Mouse (Mus musculus): Measurements from ENCODE around the gene Ltbp3.
"Not testable (repeated sequence)": the region's sequence is repeated elsewhere in the genome, so short reads cannot be mapped to it uniquely, and the experiment has no call there.

The Ltbp3 gene

DNA sequence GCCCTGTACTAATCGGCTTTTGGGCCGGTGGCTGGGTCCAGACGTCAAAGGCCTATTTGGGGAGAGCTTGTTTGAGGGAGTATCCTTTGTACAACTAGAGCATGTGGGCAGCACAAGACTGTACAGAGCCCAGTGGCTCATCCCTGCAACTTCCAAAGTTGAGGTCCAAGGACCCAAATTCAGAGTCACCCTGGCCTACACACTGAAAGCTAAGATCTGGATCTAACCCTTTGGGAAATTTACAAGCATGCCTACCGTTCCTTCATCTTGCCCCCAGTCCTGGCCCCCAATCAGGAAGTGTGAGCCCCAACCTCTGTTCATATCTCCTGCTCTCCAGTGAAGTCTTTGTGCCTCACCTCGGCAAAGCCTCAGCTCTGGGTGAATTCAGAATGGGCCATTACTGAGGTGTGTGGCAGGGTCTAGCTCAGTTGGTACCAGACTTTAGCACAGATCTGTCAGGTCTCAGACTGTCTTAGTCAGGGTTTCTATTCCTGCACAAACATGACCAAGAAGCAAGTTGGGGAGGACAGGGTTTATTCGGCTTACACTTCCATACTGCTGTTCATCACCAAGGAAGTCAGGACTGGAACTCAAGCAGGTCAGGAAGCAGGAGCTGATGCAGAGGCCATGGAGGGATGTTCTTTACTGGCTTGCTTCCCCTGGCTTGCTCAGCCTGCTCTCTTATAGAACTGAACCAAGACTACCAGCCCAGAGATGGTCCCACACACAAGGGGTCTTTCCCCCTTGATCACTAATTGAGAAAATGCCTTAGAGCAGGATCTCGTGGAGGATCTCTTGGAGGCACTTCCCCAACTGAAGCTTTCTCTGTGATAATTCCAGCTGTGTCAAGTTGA, 53.4 kb downstream of the Ltbp3 start:
- not testable (repeated sequence) for DNase-seq (ENCODE audit: low spot score)

DNA sequence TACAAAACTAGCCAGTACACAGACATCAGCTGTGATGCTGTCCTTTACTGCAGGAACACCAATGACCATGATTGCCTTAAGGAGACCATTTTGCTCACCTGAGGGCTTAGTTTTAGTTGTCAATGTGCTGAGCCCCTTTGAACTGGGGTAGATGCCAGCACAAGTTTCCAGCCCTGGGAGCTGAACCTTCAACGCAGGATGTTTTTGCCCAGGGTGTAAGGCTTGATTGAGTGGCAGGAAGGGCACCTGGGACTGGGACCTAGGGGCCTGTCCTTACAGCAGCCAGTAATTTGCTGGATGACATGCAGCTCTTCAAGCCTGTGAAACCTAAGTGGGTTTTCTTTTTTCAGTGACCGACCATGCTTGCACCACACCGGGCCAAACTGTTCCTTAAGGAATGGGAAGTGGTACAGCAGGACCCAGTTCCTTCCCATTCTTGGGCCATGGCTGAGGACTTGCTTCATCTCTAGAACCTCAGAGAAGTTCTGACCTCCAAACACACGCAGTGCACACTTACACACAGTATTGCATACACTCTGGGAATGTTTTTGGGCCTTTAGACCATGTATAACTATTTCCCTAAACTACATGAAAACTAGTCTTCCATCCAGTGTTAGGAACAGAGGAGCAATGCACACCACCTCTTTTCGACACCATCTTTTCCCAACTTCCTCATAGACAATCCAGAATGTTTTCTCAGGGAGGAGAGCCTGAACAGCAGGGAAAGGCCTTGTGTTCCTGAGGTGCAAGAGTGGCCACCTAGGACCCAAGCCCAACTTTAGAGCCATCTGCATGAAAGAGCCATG, 54.3 kb downstream of the Ltbp3 start:
- DNase-seq (ENCODE audit: low spot score): no peak

DNA sequence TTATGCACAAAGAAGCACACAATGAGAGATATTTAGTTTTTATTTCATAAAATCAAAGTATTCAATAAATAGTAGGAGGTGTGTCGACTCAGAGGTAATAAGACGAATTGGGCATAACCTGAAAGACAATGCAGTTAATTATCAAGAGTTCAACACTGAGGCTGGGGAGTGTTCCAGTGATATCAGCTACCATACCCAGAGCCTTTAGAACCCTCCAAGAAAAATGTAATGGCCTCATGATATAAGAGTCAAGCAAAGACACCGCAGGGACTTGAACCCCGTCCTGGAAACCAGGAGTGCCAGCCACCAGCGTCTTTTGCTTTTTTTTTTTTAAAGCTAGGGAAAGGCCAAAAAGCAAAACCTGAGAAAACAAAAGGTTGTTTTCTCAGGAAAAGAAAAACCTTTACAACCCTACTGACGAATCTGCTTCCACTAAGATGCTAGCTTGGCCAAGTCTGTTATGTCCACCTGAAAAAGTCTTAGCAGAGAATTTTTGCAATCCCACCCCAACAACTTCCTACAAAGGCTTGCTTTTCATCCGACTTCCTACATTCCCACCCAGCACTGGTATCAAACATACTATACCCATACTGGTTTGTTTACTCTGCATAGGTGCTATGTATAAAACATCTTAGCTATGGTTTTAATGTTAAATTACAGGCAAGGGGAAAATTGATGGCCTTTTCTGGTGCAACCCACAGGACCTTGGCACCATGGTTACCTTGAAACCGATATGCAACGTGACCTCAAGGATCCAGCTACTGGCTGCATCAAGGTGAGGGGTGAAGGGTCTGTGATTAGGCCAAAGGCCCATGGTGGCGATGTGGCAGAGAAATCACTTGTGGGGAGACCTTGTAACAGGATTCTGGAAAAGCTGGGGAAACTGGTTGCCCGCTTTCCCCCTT, 55.2 kb downstream of the Ltbp3 start:
- no peak for DNase-seq (ENCODE audit: low spot score)

DNA sequence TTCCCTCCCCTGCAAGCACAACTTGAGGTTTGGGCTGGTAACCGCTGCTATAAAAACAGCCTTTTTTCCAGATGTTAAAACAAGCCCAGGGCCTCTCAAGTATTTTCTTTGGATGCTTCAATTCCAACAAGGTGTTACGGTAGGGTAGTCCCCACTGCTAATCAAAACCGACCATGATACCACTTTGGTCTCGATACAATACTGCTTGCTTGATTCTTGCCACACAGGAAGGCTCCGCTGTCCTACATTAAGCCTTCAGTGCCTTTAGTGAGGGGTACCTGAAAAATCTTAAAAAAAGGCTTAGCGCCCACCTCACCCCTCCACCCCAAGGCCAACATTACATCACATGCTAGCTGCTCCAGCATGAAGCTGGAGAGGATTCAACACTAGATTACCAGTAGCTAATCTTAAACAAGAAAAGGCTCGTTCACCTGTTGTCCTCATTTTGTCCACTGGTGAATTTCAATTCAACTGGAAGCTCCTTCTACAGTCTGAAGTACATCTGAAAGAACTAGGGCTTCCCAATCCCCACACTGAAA, 55.9 kb downstream of the Ltbp3 start:
- DNase-seq (ENCODE audit: low spot score): no peak

DNA sequence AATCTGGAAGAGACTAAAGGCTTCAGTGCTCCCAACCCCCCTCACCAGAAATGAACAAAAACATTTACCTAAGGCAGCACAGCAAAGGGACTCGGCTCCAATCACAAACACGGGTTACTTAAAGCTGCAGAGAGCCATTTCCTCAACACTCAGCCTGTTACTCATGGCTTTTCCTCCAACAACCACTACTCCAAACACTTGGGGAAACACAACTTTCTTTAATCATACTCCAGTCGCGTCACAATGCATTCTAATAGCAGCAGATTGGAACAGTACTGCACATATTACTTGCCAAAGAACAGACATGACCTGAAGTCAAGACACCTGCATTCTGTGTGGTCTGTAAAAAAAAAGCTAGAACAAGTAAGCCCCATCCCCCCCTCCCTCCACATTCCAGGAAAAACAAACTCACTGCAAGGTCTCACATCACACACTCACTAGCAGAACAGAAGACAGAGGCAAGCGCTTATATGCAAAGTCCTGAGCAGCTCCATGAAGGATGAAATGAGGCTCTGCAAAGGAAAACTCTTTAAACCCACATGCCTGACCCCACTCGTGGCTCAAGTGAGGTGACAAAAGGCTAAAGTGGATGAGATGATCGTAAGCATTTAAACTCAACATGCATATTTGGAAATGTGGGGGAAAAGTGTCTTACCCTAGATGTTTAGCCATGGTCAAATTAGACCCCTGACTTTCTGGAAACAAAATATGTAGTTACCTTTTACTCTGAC, 56.8 kb downstream of the Ltbp3 start:
- no peak for DNase-seq (ENCODE audit: low spot score)

DNA sequence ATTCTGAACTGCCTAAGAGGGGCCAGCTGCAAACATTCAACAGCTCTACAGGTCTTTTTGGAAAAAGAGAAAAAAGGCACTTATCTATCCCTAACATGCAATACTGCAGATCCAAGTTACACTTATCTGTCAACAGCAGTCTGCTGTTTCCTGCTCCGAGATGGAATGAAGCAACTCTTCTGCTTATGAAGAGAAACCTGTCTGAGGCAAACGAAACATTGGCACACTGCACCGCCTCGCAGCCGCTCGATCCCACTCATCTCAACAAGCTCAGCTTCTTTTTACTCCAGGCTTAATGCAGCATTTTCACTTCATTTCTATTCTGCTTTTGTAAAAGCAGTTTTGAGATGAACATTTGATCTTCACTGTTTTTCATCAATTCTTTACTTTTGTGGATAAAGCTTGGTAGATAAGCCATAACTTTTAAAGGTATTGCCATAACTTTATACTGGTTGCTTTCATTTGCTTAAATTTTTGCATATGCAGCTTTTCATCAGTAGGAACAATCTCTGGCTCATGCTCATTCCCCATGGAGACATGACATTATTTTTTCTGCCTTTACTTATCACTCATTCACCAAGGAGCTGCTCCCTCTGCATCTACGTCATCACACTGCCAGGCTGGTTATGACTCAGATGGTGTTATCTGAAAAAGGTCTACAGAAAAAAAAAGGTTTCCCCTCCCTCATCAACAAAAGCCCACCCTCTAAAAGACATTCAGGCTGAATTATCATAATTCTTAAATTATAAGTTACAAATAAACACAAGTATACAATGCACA, 58.2 kb downstream of the Ltbp3 start:
- no peak for DNase-seq (ENCODE audit: low spot score)

DNA sequence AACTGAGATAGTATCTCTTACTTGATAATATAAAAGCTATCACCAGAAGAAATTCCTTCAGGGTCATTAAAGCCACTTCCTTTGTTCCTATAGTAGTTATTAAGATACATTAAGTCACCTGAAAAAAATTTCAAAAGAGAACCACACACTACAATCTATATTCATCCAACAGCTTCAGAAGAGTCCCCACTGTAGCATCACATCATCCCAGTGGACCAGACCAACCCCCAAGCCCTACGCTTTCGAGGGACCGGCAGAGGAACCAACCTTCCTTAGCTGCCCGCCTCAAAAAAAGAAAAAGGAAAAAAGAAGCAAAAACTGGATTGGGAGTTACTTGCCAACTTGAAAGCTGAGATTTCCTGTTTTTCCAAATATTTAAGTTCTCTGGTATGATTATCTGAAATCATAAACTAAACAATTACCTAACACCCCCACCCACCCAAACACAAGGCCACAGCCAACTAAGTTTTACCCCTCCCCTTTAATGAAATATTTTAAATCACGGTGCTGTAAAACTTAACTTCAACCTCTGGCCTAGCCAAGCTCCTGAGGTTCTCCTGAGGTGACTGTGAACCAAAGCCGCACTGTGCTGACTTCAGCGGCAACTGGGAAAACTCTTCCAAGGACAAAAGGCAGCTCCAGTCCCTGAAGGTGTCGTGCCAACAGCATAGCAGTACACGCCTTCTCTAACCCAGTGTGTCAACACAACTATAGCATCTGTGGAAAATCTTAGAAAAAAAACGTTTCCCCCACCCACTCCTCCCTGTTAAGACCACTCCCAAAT, 59.1 kb downstream of the Ltbp3 start:
- DNase-seq (ENCODE audit: low spot score): no peak

DNA sequence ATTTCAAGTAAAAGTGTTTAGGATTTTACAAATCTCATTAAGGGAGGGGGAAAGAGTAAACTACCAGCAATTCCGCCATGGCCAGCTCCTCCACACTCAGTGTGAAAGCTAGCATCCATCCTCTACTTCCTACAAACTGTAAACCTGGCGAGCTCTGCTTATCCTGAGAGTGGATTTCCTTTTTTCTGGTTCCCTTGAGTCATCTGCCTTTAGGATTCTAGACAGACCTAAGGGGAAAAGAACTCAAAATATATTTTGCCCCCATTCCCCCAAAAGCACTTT, 59.6 kb downstream of the Ltbp3 start:
- DNase-seq (ENCODE audit: low spot score): no peak

DNA sequence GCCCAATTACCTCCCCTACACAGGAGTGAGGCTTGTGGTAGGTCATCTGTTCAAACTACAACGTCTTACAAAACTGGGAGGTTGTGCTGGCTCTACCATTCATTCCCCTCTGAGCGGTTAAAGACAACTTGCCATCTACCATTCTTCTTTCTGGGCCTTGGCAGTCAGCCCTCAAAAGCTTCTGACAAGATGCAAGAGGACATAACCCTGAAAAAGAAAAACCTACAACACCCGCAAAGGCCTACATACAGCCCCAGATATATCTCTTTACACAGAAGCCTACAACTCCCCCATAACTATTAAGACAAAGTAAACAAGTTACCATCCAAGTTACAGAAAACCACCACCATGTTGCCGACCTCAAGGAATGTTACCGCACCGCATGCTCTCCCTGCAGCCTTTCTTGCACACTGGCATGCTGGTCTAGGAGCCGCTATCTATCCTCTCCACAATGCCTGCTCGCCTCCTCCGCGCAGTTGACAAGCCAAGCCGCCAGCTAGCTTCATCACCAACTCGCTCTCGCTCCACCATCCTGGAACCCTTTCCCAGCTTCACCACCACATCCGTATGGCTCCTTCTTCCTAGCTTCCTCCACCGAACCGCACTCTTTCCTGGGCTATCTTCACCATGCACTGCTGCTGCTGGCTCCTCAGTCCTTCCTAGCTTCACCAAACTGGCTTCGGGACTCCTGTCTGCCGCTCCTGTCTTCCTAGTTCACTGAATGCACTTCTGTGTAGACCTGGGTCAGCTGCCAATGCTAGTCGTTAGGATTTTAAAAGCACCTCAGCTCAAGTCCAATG, 60.1 kb downstream of the Ltbp3 start:
- DNase-seq (ENCODE audit: low spot score): no peak

DNA sequence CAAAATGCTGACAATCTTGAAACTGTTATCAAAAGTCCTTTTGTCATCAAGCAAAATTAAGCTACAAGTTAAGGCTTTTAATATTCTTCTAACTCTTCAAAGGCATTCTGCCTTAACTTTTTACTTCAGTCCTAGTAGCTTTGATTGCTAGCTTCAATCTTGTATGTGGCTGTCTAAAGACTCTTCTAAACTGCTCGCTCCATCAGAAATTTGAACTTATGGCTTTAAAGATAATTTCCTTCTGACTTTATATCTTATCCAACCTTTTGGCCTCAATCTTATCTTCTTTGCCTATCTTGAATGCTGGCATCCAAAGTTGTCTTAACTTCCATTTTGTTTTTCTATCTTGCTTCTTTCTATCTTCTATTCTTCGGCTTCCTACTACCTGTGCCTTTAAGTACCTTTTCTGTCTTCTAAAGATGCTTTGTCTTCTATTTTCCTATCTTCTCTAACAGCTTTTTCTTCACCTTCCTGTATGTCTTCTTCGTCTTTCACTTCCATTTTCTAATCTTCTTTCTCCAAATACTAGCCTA, 60.8 kb downstream of the Ltbp3 start:
- DNase-seq (ENCODE audit: low spot score): no peak

DNA sequence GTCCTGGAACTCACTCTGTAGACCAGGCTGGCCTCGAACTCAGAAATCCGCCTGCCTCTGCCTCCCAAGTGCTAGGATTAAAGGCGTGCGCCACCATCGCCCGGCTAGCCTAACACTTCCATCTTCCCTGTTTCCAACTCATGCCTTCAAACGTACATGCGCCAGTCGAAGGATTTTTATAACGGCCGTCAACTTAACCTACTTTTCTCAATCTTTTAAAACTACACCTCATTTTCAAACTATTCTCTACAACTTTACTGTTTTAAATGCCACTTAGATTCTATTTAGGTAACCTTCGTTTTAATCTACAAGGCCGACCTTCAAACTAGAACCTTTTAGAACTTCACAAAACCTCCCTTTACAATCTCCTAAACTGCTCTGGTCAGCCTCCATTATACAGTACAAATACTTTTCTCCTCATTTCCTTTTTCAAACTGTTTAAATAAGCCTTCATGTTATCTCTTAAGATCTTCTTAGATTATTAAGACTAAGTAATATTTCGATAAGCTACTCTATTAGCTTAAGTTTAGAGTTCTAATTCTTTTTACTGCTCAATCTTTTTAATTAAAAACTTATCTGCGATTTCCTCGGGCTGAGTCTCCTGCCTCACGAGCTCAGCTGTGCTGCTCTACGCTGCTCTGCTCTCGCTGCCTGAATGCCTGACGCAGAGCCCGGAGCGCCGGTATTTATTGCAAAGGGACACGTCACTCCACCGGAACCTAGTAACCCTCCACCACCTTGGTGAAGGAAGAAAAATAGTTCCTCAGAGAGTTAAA, 61.5 kb downstream of the Ltbp3 start:
- DNase-seq (ENCODE audit: low spot score): peak; percentile 89

DNA sequence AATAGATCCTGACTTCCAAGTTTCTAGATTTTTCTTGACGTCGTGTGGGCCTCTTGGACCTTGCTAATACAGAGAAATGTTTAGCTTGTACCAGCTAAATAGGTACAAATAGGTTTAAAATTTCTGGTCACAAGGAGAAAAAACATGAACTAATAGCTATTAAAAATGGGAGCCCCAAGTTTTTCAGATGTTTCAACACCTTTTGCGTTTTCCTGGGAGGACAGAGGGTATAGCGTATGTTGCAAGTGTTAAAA, 62.0 kb downstream of the Ltbp3 start:
- DNase-seq (ENCODE audit: low spot score): no peak

DNA sequence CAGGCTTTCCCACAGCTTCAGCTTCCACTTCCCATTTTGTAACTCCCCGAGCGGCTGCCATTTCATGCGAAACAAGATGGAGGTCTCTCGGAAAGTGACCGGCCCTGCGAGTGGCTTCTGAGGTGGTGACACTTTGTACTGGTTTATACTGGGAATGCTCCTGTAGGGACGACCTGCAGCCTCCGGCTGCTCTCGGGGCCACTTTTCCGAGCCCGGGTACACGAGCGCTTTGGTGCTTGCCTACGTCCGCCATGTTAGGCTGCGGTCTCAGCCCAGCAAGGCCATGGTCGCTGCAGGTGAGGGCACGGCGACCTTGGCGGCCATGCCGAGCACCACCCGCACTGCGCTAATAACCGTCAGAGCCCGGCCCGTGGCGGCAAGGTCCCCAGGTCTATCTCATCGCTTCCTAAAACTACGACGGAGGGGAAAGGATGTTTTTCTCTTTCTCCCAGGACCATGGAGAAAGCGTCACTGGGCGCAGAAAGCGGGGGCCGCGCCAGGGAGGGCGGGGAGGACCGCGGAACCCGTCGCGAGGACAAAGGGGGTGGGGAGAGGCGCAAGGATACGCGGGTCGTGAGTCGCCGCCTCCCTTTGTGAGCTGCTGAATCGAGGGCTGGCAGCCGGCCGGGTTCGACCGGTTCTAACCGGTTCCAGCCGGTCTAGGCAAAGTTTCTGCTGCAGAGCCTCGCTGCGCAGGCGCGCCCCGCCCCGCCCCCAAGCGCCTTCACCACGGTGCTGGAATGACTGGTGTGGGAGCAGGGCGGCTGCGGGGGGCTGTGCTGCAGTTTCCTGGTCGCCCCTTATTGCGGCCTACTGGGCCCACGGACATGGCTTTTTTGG, 62.6 kb downstream of the Ltbp3 start:
- DNase-seq (ENCODE audit: low spot score): peak; percentile 97

DNA sequence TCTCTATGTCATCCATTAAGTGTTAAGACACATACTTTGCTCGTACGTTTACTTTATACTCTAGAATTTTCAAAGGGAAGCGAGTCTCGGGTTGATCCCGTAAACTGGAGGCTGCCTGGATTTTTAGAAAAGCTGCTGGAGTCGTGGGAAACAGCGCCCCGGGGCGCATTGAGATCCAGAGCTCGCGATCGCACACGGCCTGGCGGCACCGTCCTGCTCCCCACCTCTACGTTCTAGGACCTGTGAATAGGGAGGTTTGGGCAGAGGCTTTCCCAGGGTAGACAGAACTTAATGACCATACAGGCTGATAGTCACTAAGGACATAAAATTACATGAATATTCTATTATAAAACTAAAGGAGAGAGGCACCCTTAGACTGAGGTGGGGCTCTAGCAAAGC, 63.2 kb downstream of the Ltbp3 start:
- DNase-seq (ENCODE audit: low spot score): no peak

DNA sequence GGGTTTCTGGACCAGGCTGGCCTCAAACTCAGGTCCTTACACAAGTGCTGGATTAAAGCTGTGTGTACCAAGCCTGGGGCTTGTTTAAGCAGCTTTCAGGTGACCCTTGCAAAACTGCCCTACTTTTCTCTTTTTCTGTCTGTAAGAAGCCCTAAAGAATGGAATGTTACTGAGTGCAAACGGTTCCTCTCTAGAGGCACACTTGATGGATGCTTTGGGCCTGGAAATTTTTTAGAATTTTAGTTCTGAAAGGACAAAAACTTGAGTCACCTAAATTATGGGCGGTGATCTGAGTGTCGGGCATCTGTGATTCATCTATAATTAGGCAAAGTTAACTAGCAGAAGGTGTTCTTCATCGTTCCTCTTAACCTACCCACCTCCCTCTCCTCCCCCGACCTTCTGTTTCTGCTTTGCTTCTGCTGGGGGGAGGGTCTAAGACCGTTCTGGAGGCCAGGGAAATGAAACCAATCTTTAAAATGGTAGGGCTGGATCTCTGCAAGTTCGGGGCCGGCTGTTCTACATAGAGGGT, 63.7 kb downstream of the Ltbp3 start:
- no peak for DNase-seq (ENCODE audit: low spot score)

DNA sequence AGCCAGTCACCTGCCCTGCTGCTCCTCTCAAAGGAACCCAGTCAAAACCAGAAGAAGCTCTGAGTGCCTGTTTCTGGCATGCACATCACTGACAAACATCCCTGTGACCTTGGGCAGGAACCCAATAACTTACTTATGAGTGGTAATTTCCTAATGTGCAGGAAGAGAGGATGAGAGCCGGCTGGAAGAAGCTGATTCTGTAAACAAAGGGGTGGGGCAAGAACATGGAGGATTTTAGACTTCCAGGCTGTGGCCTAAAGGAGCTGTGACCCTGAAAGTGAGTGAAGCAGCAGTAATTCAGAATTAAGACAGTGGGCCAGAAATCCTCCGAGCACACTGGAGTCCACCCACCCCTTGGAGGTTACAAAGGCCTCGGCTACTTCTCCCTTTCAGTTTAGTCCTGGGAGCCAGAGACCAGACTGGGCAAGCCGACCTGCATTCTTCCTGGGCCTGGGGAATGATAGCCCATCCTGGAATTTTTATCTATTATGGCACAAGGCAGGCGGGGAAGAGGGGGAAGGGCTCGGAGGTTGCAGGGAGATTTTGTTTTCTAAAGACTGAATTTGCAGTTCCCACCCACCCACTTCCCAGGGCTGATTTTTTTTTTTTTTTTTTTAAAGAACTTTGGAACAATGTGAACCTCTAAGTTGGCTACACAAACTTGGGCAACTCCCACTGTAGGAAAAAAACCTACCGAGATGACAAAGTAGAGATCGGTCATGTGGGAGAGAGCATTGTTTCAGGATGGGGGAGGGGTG, 65.5 kb downstream of the Ltbp3 start:
- DNase-seq (ENCODE audit: low spot score): no peak

All from left cerebral cortex, adult 11 months (tissue).